Mouse (Mus musculus) layer of hippocampus, postnatal 14 days (tissue): ENCODE data around the gene Ppp1r7. TPM values are rescaled to one million over a fixed set of nuclear protein-coding genes. Genes with fewer than 3 reads are reported as not detected.
A peak's percentile ranks its signal among the peaks of the same experiment; 100 is the strongest.
"Not testable (repeated sequence)": the region's sequence is repeated elsewhere in the genome, so short reads cannot be mapped to it uniquely, and the experiment has no call there.

Experiments
- DNase-seq, 2 experiments: peaks; one replicate each; pipeline ENCODE4 v3.0.0; 2021 to 2022; ENCODE audit warnings: low spot score in 2 of 2, mixed read lengths in 1 of 2
- long read RNA-seq, 2 experiments: library from polyadenylated mRNA; stranded (forward); transcript quantifications; one replicate each; pipeline ENCODE4 v2.0.0; 2021
- total RNA-seq, 2 experiments: library from RNA; stranded (reverse); gene quantifications; 2 replicates each; pipeline ENCODE4 v1.2.3; 2021

Gene Ppp1r7
- 10 to 100 TPM; 57.5 to 64.3 TPM for total RNA-seq
- long read RNA-seq, experiment 1, full-length matches to known transcripts, result 59 of 65 reads
- long read RNA-seq, experiment 1, partial matches to known transcripts, result 2 of 65 reads
- long read RNA-seq, experiment 1, other reads (novel, unspliced or antisense), result 4 of 65 reads
- long read RNA-seq, experiment 2, full-length matches to known transcripts, result 87 of 102 reads
- long read RNA-seq, experiment 2, partial matches to known transcripts, result 4 of 102 reads
- long read RNA-seq, experiment 2, other reads (novel, unspliced or antisense), result 11 of 102 reads

- DNase-seq, result peak; percentile 91 to 97
Measured at GRCm38 (mm10) chr1:93342648-93343503, at the start of gene Ppp1r7, which contains the start of gene Pask. TSS of gene Ppp1r7 (plus strand) at chr1:93342854. TSS of gene Pask (minus strand) at chr1:93343482.

GRCm38 (mm10) chr1:93294491-93294890 is 48.2 kb upstream of the Ppp1r7 start:
- DNase-seq, result not testable (repeated sequence)

- DNase-seq, result no peak
Measured at GRCm38 (mm10) chr1:93299791-93300190, 42.9 kb upstream of the Ppp1r7 start.

GRCm38 (mm10) chr1:93300578-93300977 is 42.1 kb upstream of the Ppp1r7 start:
- DNase-seq, result no peak

GRCm38 (mm10) chr1:93305581-93306337 is 36.9 kb upstream of the Ppp1r7 start, which contains the start of gene Mterf4:
TSS of gene Mterf4 (minus strand) at chr1:93305915.
- DNase-seq, result peak; percentile 77 to 79

GRCm38 (mm10) chr1:93323973-93324372 is 18.7 kb upstream of the Ppp1r7 start:
- no peak for DNase-seq

GRCm38 (mm10) chr1:93326446-93326845 is 16.2 kb upstream of the Ppp1r7 start:
- DNase-seq, result no peak

- DNase-seq, result no peak
Measured at GRCm38 (mm10) chr1:93334621-93335020, 8.0 kb upstream of the Ppp1r7 start.

- peak; percentile 93 to 98 for DNase-seq
Measured at GRCm38 (mm10) chr1:93343504-93344047, 922 bp downstream of the Ppp1r7 start.

GRCm38 (mm10) chr1:93347176-93347575 is 4.5 kb downstream of the Ppp1r7 start:
- no peak for DNase-seq

- DNase-seq, result peak in 1 of 2 experiments; percentile 18
Measured at GRCm38 (mm10) chr1:93349701-93350100, 7.0 kb downstream of the Ppp1r7 start.

GRCm38 (mm10) chr1:93352724-93353123 is 10.1 kb downstream of the Ppp1r7 start:
- peak in 1 of 2 experiments; percentile 64 for DNase-seq

GRCm38 (mm10) chr1:93362661-93363060 is 20.0 kb downstream of the Ppp1r7 start:
- no peak for DNase-seq

- no peak for DNase-seq
Measured at GRCm38 (mm10) chr1:93365641-93366040, 23.0 kb downstream of the Ppp1r7 start.

- no peak for DNase-seq
Measured at GRCm38 (mm10) chr1:93373665-93374064, 31.0 kb downstream of the Ppp1r7 start, which contains the start of gene Ano7. TSS of gene Ano7 (plus strand) at chr1:93373930.

- no peak for DNase-seq
Measured at GRCm38 (mm10) chr1:93377307-93377706, 34.7 kb downstream of the Ppp1r7 start.

- DNase-seq, result no peak
Measured at GRCm38 (mm10) chr1:93379117-93379516, 36.5 kb downstream of the Ppp1r7 start.

GRCm38 (mm10) chr1:93387198-93387597 is 44.5 kb downstream of the Ppp1r7 start:
- DNase-seq, result no peak

- no peak for DNase-seq
Measured at GRCm38 (mm10) chr1:93388906-93389305, 46.3 kb downstream of the Ppp1r7 start.

- DNase-seq, result no peak
Measured at GRCm38 (mm10) chr1:93401191-93402052, 58.8 kb downstream of the Ppp1r7 start.
